Mouse (Mus musculus) MEL (cell line): Measurements from ENCODE around the gene Tacc3. TPM values are rescaled to one million over a fixed set of nuclear protein-coding genes. Genes with fewer than 3 reads are reported as not detected.

ENCODE experiments used
- DNase-seq: peaks from one replicate; pipeline ENCODE4 v3.0.0; 2011; ENCODE audit warnings: low read depth, low spot score
- H3K27ac ChIP-seq: 2 replicates; pipeline ENCODE4 v1.5.1; 2012; ENCODE audit warnings: low read depth, mild to moderate bottlenecking, control low read depth, low read length, moderate library complexity; ENCODE audit not compliant: control insufficient read depth
- H3K27me3 ChIP-seq, 2 experiments: fragments of 150-350 bp in 1 of 2; sonication (generic) in 1 of 2; 2 replicates each; pipeline ENCODE4 v1.6.1; 2012; ENCODE audit warnings: low read length in 2 of 2, mild to moderate bottlenecking in 2 of 2, improper control_type of control experiment in 1 of 2, moderate library complexity in 1 of 2; ENCODE audit not compliant: insufficient read depth in 2 of 2, control insufficient read depth in 1 of 2
- H3K36me3 ChIP-seq, 2 experiments: 2 replicates each; pipeline ENCODE4 v1.6.1; 2012 to 2014; ENCODE audit warnings: low read length in 2 of 2, improper control_type of control experiment in 1 of 2, inconsistent platforms in 1 of 2, mild to moderate bottlenecking in 1 of 2; ENCODE audit not compliant: insufficient read depth in 2 of 2, control insufficient read depth in 1 of 2
- H3K4me1 ChIP-seq, 2 experiments: fragments of 150-350 bp in 1 of 2; sonication (generic) in 1 of 2; 2 replicates each; pipeline ENCODE4 v1.6.1; 2012; ENCODE audit warnings: low read length in 2 of 2, improper control_type of control experiment in 1 of 2, mild to moderate bottlenecking in 1 of 2; ENCODE audit not compliant: insufficient read depth in 2 of 2, control insufficient read depth in 1 of 2
- H3K4me3 ChIP-seq, 2 experiments: fragments of 150-350 bp in 1 of 2; sonication (generic) in 1 of 2; 2 replicates each; pipeline ENCODE4 v1.5.1; 2012; ENCODE audit warnings: low read depth in 2 of 2, low read length in 2 of 2, mild to moderate bottlenecking in 2 of 2, moderate library complexity in 2 of 2, control low read depth in 1 of 2, improper control_type of control experiment in 1 of 2; ENCODE audit not compliant: control insufficient read depth in 1 of 2, insufficient read depth in 1 of 2
- H3K79me2 ChIP-seq: 2 replicates; pipeline ENCODE4 v1.6.1; 2012; ENCODE audit warnings: mild to moderate bottlenecking, low read length, moderate library complexity; ENCODE audit not compliant: control insufficient read depth, poor library complexity, insufficient read depth
- H3K9ac ChIP-seq: 2 replicates; pipeline ENCODE4 v1.6.1; 2012; ENCODE audit warnings: low read depth, mild to moderate bottlenecking, control low read depth, low read length, moderate library complexity; ENCODE audit not compliant: control insufficient read depth, poor library complexity, severe bottlenecking
- H3K9me3 ChIP-seq: fragments of 150-350 bp; sonication (generic); replicated peaks from 2 replicates; pipeline ENCODE4 v1.6.1; 2012; ENCODE audit warnings: mild to moderate bottlenecking, low read length, improper control_type of control experiment, moderate library complexity; ENCODE audit not compliant: insufficient read depth
- BHLHE40 ChIP-seq: IDR thresholded peaks from 2 replicates; pipeline ENCODE4 v1.6.1; 2012; ENCODE audit warnings: low read depth, mild to moderate bottlenecking, inconsistent platforms, low read length, improper control_type of control experiment, borderline replicate concordance
- CHD1 ChIP-seq: IDR thresholded peaks from 2 replicates; pipeline ENCODE4 v1.6.1; 2012; ENCODE audit warnings: low read depth, mild to moderate bottlenecking, inconsistent platforms, low read length, improper control_type of control experiment
- CHD2 ChIP-seq: IDR thresholded peaks from 2 replicates; pipeline ENCODE4 v1.6.1; 2011; ENCODE audit warnings: low read length, improper control_type of control experiment
- E2F4 ChIP-seq: IDR thresholded peaks from 2 replicates; pipeline ENCODE4 v1.6.1; 2011; ENCODE audit warnings: low read depth, low read length, improper control_type of control experiment, borderline replicate concordance
- ETS1 ChIP-seq: IDR thresholded peaks from 2 replicates; pipeline ENCODE4 v1.6.1; 2012; ENCODE audit warnings: low read depth, mild to moderate bottlenecking, inconsistent platforms, low read length, improper control_type of control experiment, moderate library complexity
- HCFC1 ChIP-seq: IDR thresholded peaks from 2 replicates; pipeline ENCODE4 v1.6.1; 2012; ENCODE audit warnings: low read depth, mild to moderate bottlenecking, inconsistent platforms, low read length, improper control_type of control experiment, moderate library complexity
- JUND ChIP-seq: IDR thresholded peaks from 2 replicates; pipeline ENCODE4 v1.6.1; 2011; ENCODE audit warnings: low read depth, mild to moderate bottlenecking, improper control_type of control experiment, low read length
- MAFK ChIP-seq: IDR thresholded peaks from 2 replicates; pipeline ENCODE4 v1.6.1; 2011; ENCODE audit warnings: low read depth, mild to moderate bottlenecking, low read length, improper control_type of control experiment, borderline replicate concordance
- MAX ChIP-seq: IDR thresholded peaks from 2 replicates; pipeline ENCODE4 v1.6.1; 2011; ENCODE audit warnings: low read length, improper control_type of control experiment
- MEF2A ChIP-seq: IDR thresholded peaks from 2 replicates; pipeline ENCODE4 v1.6.1; 2014; ENCODE audit warnings: low read depth, mild to moderate bottlenecking, inconsistent platforms, low read length, improper control_type of control experiment; ENCODE audit not compliant: poor library complexity, insufficient replicate concordance, severe bottlenecking; ENCODE audit errors: extremely low read depth
- MYB ChIP-seq: IDR thresholded peaks from 2 replicates; pipeline ENCODE4 v1.6.1; 2011; ENCODE audit warnings: mild to moderate bottlenecking, low read depth, low read length, improper control_type of control experiment
- MYC ChIP-seq: IDR thresholded peaks from 2 replicates; pipeline ENCODE4 v1.6.1; 2011; ENCODE audit warnings: low read depth, mild to moderate bottlenecking, low read length, improper control_type of control experiment, moderate library complexity
- NELFE ChIP-seq: IDR thresholded peaks from 2 replicates; pipeline ENCODE4 v1.6.1; 2011; ENCODE audit warnings: low read depth, low read length, improper control_type of control experiment
- POLR2A ChIP-seq, 2 experiments: IDR thresholded peaks; 2 replicates each; pipeline ENCODE4 v1.6.1; 2011 to 2012; ENCODE audit warnings: low read length in 2 of 2, mild to moderate bottlenecking in 2 of 2, control low read depth in 1 of 2, improper control_type of control experiment in 1 of 2, low read depth in 1 of 2, moderate library complexity in 1 of 2; ENCODE audit not compliant: control insufficient read depth in 1 of 2, insufficient read depth in 1 of 2, poor library complexity in 1 of 2
- POLR2AphosphoS2 ChIP-seq: IDR thresholded peaks from 2 replicates; pipeline ENCODE4 v1.6.1; 2011; ENCODE audit warnings: low read length, improper control_type of control experiment
- POLR2AphosphoS5 ChIP-seq: IDR thresholded peaks from 2 replicates; pipeline ENCODE4 v1.6.1; 2012; ENCODE audit warnings: low read depth, borderline replicate concordance, mild to moderate bottlenecking, inconsistent platforms, low read length, moderate library complexity, mixed read lengths
- SIN3A ChIP-seq: IDR thresholded peaks from 2 replicates; pipeline ENCODE4 v1.6.1; 2012; ENCODE audit warnings: low read length, improper control_type of control experiment, inconsistent platforms
- TBP ChIP-seq: IDR thresholded peaks from 2 replicates; pipeline ENCODE4 v1.8.0; 2011; ENCODE audit warnings: low read depth, low read length, improper control_type of control experiment
- TCF12 ChIP-seq: IDR thresholded peaks from 2 replicates; pipeline ENCODE4 v1.6.1; 2014; ENCODE audit warnings: low read depth, mild to moderate bottlenecking, inconsistent platforms, low read length, improper control_type of control experiment, moderate library complexity
- USF1 ChIP-seq: IDR thresholded peaks from 2 replicates; pipeline ENCODE4 v1.6.1; 2014; ENCODE audit warnings: low read depth, mild to moderate bottlenecking, inconsistent platforms, low read length, improper control_type of control experiment, moderate library complexity
- USF2 ChIP-seq, 2 experiments: IDR thresholded peaks; 2 replicates each; pipeline ENCODE4 v1.6.1; 2011 to 2012; ENCODE audit warnings: improper control_type of control experiment in 2 of 2, low read length in 2 of 2, borderline replicate concordance in 1 of 2, inconsistent platforms in 1 of 2, low read depth in 1 of 2, mild to moderate bottlenecking in 1 of 2; ENCODE audit not compliant: insufficient read depth in 1 of 2
- ZC3H11A ChIP-seq: IDR thresholded peaks from 2 replicates; pipeline ENCODE4 v1.6.1; 2012; ENCODE audit warnings: low read depth, mild to moderate bottlenecking, inconsistent platforms, low read length, improper control_type of control experiment
- ZKSCAN1 ChIP-seq: IDR thresholded peaks from 2 replicates; pipeline ENCODE4 v1.6.1; 2012; ENCODE audit warnings: low read depth, mild to moderate bottlenecking, inconsistent platforms, low read length, improper control_type of control experiment, moderate library complexity
- ZMIZ1 ChIP-seq: IDR thresholded peaks from 2 replicates; pipeline ENCODE4 v1.6.1; 2012; ENCODE audit warnings: low read depth, mild to moderate bottlenecking, inconsistent platforms, low read length, improper control_type of control experiment, moderate library complexity
- ZNF384 ChIP-seq: IDR thresholded peaks from 2 replicates; pipeline ENCODE4 v1.6.1; 2012; ENCODE audit warnings: low read depth, mild to moderate bottlenecking, inconsistent platforms, low read length, improper control_type of control experiment
- polyA plus RNA-seq, 2 experiments: library from polyadenylated mRNA; stranded (reverse) in 1 of 2; unstranded in 1 of 2; fragments of >175 nt in 1 of 2; fragments of >200 nt in 1 of 2; gene quantifications; 2 replicates each; pipeline versions ENCODE4 v1.2.1 to v1.2.4; 2012; ENCODE audit warnings: low replicate concordance in 2 of 2, low read depth in 1 of 2; ENCODE audit not compliant: insufficient read length in 2 of 2, insufficient read depth in 1 of 2, missing spikeins in 1 of 2
- total RNA-seq: library from RNA; depleted of rRNA; stranded (reverse); fragments of 300-350 nt; gene quantifications from 2 replicates; pipeline ENCODE4 v1.2.3, GENCODE M21; 2012

Gene Tacc3
- total and polyA plus RNA-seq, 3 experiments = 149 to 609 (median 165) TPM

DNA sequence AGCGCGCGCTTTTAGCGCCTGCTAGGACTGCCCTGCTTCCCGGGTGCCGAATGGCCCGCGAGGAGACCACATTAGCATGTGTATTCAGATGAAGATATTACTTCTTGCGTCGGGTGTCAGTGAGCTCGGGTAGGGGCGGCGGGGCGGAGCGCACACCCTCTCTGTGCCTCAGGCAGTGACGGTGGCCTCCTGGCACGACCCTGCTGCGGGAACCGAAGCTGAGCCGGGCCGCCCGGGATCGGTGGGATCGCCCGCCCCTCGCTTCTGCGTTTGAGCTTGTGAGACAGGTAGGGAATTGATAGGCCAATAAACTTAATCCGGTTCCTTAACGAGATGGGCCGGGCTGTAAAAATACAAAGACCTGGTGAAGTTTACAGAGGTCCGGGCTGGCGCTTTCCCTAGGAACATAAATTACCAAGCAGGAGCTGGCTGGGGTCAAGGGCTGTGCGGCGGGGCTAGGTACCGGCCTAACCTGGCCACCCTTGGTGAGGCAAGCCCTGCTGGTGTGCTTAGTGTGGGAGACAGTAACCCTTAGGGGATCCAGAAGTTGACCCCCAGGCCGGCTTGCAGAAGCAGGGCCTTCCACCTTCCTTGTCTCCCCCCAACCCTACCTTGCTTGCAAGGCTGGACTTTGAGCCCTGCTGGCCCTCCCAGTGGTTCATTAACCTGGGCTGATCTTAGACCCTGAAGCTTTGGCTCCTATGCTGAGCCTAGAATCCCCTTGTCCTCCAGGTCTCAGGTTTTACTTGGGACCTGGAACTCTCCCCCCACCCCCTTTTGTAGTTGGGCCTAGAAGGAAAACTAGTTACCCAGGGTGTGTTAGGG lies 65.9 kb downstream of the Tacc3 start:
- no peak for TF ChIP-seq MAFK
- TF ChIP-seq E2F4 = no peak
- TF ChIP-seq SIN3A = no peak
- no peak for TF ChIP-seq ZMIZ1
- TF ChIP-seq CHD2 = no peak
- no peak for TF ChIP-seq POLR2AphosphoS2
- no peak for TF ChIP-seq TBP
- no peak for TF ChIP-seq ZC3H11A
- no peak for TF ChIP-seq HCFC1
- no peak for TF ChIP-seq USF1
- no peak for TF ChIP-seq POLR2A (IDR thresholded peaks at IDR 0.05; ENCODE audit: control insufficient read depth in 1 of 2, insufficient read depth in 1 of 2, low read depth in 1 of 2, low read length in 2 of 2, poor library complexity in 1 of 2)
- no peak for TF ChIP-seq BHLHE40
- no peak for TF ChIP-seq MEF2A
- TF ChIP-seq TCF12 = no peak
- TF ChIP-seq ZKSCAN1 = no peak
- Histone ChIP-seq H3K9ac (no peak overlapping the region), H3K27me3 (no peaks in the 10 kb centered on the region), H3K4me3 (no peak overlapping the region), H3K36me3 (peaks cover 0 to 2% of the 10 kb centered on the region in 2 experiments; a peak in 1 of 4 replicates), H3K79me2 (no peaks in the 10 kb centered on the region; the same call in 1 of the 2 replicates), H3K4me1 (peaks cover 0 to 21% of the 10 kb centered on the region in 2 experiments; a peak in 3 of 4 replicates), H3K27ac (no peak overlapping the region), H3K9me3 (no peaks in the 10 kb centered on the region)
- no peak for DNase-seq

DNA sequence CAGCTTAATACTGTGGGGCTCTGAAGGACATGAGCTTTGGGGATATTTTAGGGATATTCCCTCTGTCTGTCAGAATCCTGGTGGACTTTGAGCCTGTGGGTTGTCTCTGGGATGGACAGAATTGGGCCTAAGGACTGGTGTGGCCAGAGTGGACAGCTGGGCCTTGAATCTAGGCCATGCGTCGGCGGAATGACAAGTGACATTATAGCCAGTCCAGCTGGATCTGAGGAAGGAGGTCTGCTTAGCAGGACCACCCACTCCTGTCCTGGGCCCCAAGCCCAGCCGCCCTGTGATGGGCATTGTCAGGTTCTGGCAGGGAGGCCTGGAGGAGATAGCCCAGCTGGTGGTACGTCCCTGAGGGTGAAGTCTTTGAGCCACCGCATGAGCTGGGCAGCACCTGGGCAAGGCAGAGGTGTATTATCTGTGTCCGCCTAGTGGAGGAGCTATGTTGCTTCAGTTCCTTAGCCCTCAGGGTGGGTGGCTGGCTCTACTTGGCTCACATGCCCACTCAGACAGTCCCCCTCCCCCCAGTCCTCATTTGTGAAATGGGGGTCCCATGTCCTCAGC lies 68.2 kb downstream of the Tacc3 start:
- H3K9me3 ChIP-seq = no peaks in the 10 kb centered on the region
- H3K79me2 ChIP-seq = no peaks in the 10 kb centered on the region; the same call in 1 of the 2 replicates
- H3K36me3 ChIP-seq = no peaks in the 10 kb centered on the region
- no peaks in the 10 kb centered on the region for H3K27me3 ChIP-seq
- no peak overlapping the region for H3K27ac ChIP-seq
- no peak for DNase-seq
- H3K4me3 ChIP-seq = no peak overlapping the region
- H3K9ac ChIP-seq = no peak overlapping the region
- TF ChIP-seq JUND = no peak
- no peak for TF ChIP-seq USF2 (IDR thresholded peaks at IDR 0.05; ENCODE audit: borderline replicate concordance in 1 of 2, insufficient read depth in 1 of 2, low read depth in 1 of 2, low read length in 2 of 2)
- no peak for TF ChIP-seq POLR2AphosphoS5
- no peak for TF ChIP-seq ZNF384
- TF ChIP-seq NELFE = no peak
- TF ChIP-seq MAX = no peak
- TF ChIP-seq ZKSCAN1 = no peak
- no peak for TF ChIP-seq MYB
- TF ChIP-seq TBP = no peak
- no peak for TF ChIP-seq CHD1
- no peak for TF ChIP-seq HCFC1
- no peak for TF ChIP-seq ZC3H11A
- no peak for TF ChIP-seq POLR2A (IDR thresholded peaks at IDR 0.05; ENCODE audit: control insufficient read depth in 1 of 2, insufficient read depth in 1 of 2, low read depth in 1 of 2, low read length in 2 of 2, poor library complexity in 1 of 2)
- no peak for TF ChIP-seq MYC
- TF ChIP-seq ETS1 = no peak
- H3K4me1 ChIP-seq = peaks cover 0 to 7% of the 10 kb centered on the region in 2 experiments; a peak in 3 of 4 replicates
